Mouse (Mus musculus) intestine, embryonic 14.5 days (tissue): ENCODE results near the gene Zfp810. TPM values are rescaled to one million over a fixed set of nuclear protein-coding genes. Genes with fewer than 3 reads are reported as not detected.

Source experiments
- polyA plus RNA-seq: library from polyadenylated mRNA; unstranded; fragments of >200 nt; fragmentation: Nextera tagmentation; extraction: Ambion mirVana; gene quantifications from 2 replicates; pipeline ENCODE4 v1.2.1, GENCODE M21; 2014

Gene Zfp810
- polyA plus RNA-seq, 1 experiment from 2014 or later, result 19.0 TPM

Other genes starting within 250 kb of the Zfp810 start
- not detected in 2 replicates for gene Gm49318, start 236.4 kb downstream of the Zfp810 start, polyA plus RNA-seq
- 10.2 and 10.3 TPM in 2 replicates for gene Zfp653, start 236.3 kb downstream of the Zfp810 start, polyA plus RNA-seq
- gene Ecsit, start 222.2 kb downstream of the Zfp810 start, polyA plus RNA-seq, result 35.2 and 43.4 TPM in 2 replicates
- gene Cnn1, start 208.4 kb downstream of the Zfp810 start, polyA plus RNA-seq, result 322 and 380 TPM in 2 replicates
- 190 and 192 TPM in 2 replicates for gene Elof1, start 190.5 kb downstream of the Zfp810 start, polyA plus RNA-seq
- gene Acp5, start 171.9 kb downstream of the Zfp810 start, polyA plus RNA-seq, result 11.1 and 13.3 TPM in 2 replicates
- 76.5 and 85.4 TPM in 2 replicates for gene Pigyl, start 150.8 kb downstream of the Zfp810 start, polyA plus RNA-seq
- gene Zfp872, start 119.6 kb downstream of the Zfp810 start, polyA plus RNA-seq, result 0.12 and 0.42 TPM in 2 replicates
- gene Zfp809, start 81.9 kb downstream of the Zfp810 start, polyA plus RNA-seq, result 23.8 and 24.5 TPM in 2 replicates
- 5.8 and 5.9 TPM in 2 replicates for gene Zfp599, start 47.8 kb downstream of the Zfp810 start, polyA plus RNA-seq
- gene Anln, start 81.5 kb upstream of the Zfp810 start, polyA plus RNA-seq, result 55.7 and 61.4 TPM in 2 replicates
- gene 9530077C05Rik, start 103.9 kb upstream of the Zfp810 start, polyA plus RNA-seq, result 5.3 and 5.9 TPM in 2 replicates
- gene Gm17545, start 146.6 kb upstream of the Zfp810 start, polyA plus RNA-seq, result not detected in 2 replicates
- gene Rp9, start 162.1 kb upstream of the Zfp810 start, polyA plus RNA-seq, result 82.2 and 84.3 TPM in 2 replicates
- gene Bbs9, start 168.1 kb upstream of the Zfp810 start, polyA plus RNA-seq, result 14.2 and 18.6 TPM in 2 replicates